Comparison of ENCODE assay signal across 8 mouse cellular contexts in the genomic region with DNA sequence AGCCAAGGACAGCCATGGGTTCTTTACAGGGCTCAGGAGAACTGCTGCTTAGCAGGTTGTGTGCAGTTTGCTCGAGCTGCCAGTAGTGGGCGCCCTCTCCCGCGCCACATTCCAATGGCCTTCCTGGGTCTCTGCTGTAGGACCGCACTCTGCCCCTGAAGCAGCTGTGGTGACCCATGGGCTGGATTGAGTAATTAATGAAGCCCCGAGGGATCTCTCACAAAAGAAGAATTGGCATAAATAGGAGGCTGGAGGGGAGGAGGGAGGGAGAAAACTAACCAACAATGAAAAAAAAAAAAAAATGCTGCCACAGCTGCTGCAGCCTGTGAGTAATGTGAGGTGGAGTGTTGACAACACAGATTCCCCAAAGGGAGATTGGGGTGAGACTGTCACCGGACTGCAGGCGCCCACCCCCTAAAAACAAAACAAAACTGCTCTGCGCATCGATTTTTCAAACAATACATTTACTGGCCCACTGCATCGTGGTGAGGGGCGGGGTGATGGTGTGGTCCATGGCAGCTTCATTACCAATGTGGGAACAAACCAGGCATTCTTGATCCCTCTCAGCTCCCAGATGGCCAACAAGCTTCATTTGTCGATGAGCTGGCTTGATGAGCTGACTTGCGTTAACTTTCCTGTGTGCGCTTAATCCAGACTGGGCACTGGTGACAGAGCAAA. TPM values are rescaled to one million over a fixed set of nuclear protein-coding genes. Genes with fewer than 3 reads are reported as not detected.
DNase-seq lines count a peak whose midpoint lies in the region; ATAC-seq and TF ChIP-seq lines count a peak whose summit lies in the region.

No protein-coding gene starts in this region.

- no peaks in the 10 kb centered on the region for H3K79me2 ChIP-seq in heart, adult 2 months (replicated peaks; ENCODE audit: control insufficient read depth, insufficient read depth, low read length)

- intact Hi-C loops in heart, adult 2 months (cut with DNase I), result no loop called here

- H3K27ac ChIP-seq in heart, adult 2 months, result no peak overlapping the region
- H3K27ac ChIP-seq in heart, embryonic 10.5 days, result no peak overlapping the region
- H3K27ac ChIP-seq in ES-E14 (ENCODE audit: insufficient read depth, low read depth, low read length, poor library complexity, severe bottlenecking), result no peak overlapping the region
- H3K27ac ChIP-seq in limb, embryonic 11.5 days (replicated peaks; ENCODE audit: low read depth, low read length), result no peak overlapping the region
- H3K27ac ChIP-seq in neural tube, embryonic 11.5 days (ENCODE audit: low read depth, low read length), result no peak overlapping the region

- no peaks in the 10 kb centered on the region for H3K36me3 ChIP-seq in heart, adult 2 months (ENCODE audit: control insufficient read depth, insufficient read depth, low read length)
- H3K36me3 ChIP-seq in heart, embryonic 10.5 days, result no peaks in the 10 kb centered on the region
- no peaks in the 10 kb centered on the region for H3K36me3 ChIP-seq in ES-E14 (ENCODE audit: control insufficient read depth, insufficient read depth, low read length, poor library complexity, severe bottlenecking)
- H3K36me3 ChIP-seq in limb, embryonic 11.5 days (ENCODE audit: control insufficient read depth, insufficient read depth, low read length), result no peaks in the 10 kb centered on the region
- no peaks in the 10 kb centered on the region for H3K36me3 ChIP-seq in neural tube, embryonic 11.5 days (ENCODE audit: control insufficient read depth, insufficient read depth, low read length)

- peak; percentile 49 to 62 for DNase-seq in heart, adult 2 months
- no peak for DNase-seq in heart, embryonic 10.5 days (ENCODE audit: low spot score)
- DNase-seq in ES-E14 (ENCODE audit: low read depth, low spot score), result peak; percentile 47
- peak; percentile 42 to 48 for DNase-seq in gastrocnemius, postnatal 4 days (ENCODE audit: low spot score in 2 of 2)
- peak; percentile 62 for DNase-seq in limb, embryonic 11.5 days (ENCODE audit: low spot score)
- peak; percentile 76 for DNase-seq in neural tube, embryonic 11.5 days (ENCODE audit: low spot score)
- no peak for DNase-seq in yolk sac, embryonic 10.5 days (ENCODE audit: low spot score)

- H3K4me2 ChIP-seq in limb, embryonic 11.5 days (ENCODE audit: low read depth, severe bottlenecking), result no peak overlapping the region
- peak overlapping the region; percentile 14; the same call in 1 of the 2 replicates for H3K4me2 ChIP-seq in neural tube, embryonic 11.5 days (ENCODE audit: low read depth)

- in situ Hi-C loops in ES-E14 (cut with MboI; ENCODE audit: low sequenced_read_pairs in 2 of 2, unreplicated experiment in 2 of 2), result no loop called here

- 42% methylated on average over 15 of the region's 15 CpGs for WGBS in heart, adult 2 months
- 51% methylated on average over 15 of the region's 15 CpGs for WGBS in heart, embryonic 10.5 days
- WGBS in limb, embryonic 11.5 days, result 54% methylated on average over 15 of the region's 15 CpGs
- WGBS in neural tube, embryonic 11.5 days, result 40% methylated on average over 15 of the region's 15 CpGs

- H3K4me3 ChIP-seq in heart, adult 2 months, result no peak overlapping the region
- no peak overlapping the region for H3K4me3 ChIP-seq in heart, embryonic 10.5 days
- H3K4me3 ChIP-seq in ES-E14 (ENCODE audit: insufficient read depth in 1 of 2, low read depth in 1 of 2, low read length in 2 of 2, poor library complexity in 1 of 2, severe bottlenecking in 1 of 2), result peak overlapping the region in 1 of 2 experiments; percentile 9; a peak in 2 of 4 replicates
- no peak overlapping the region for H3K4me3 ChIP-seq in limb, embryonic 11.5 days (ENCODE audit: low read depth, low read length)
- H3K4me3 ChIP-seq in neural tube, embryonic 11.5 days (ENCODE audit: low read depth, low read length), result no peak overlapping the region

- peak; percentile 74 for TF ChIP-seq CTCF in heart, adult 2 months (IDR thresholded peaks at IDR 0.05)

- TF ChIP-seq EP300 in heart, adult 2 months (IDR thresholded peaks at IDR 0.05; ENCODE audit: insufficient read depth, low read depth, low read length), result no peak

- H3K9me3 ChIP-seq in heart, embryonic 10.5 days, result no peaks in the 10 kb centered on the region
- H3K9me3 ChIP-seq in ES-E14 (ENCODE audit: control insufficient read depth, insufficient read depth, low read depth, low read length), result no peaks in the 10 kb centered on the region
- H3K9me3 ChIP-seq in limb, embryonic 11.5 days (ENCODE audit: control insufficient read depth, low read length), result no peaks in the 10 kb centered on the region
- no peaks in the 10 kb centered on the region for H3K9me3 ChIP-seq in neural tube, embryonic 11.5 days (ENCODE audit: control insufficient read depth, low read length)

- no peak for TF ChIP-seq POLR2A in heart, adult 2 months (IDR thresholded peaks at IDR 0.05; ENCODE audit: insufficient read depth, low read depth, low read length)

- H3K27me3 ChIP-seq in heart, adult 2 months (ENCODE audit: control insufficient read depth, insufficient read depth, low read length), result no peaks in the 10 kb centered on the region
- H3K27me3 ChIP-seq in heart, embryonic 10.5 days (ENCODE audit: insufficient read depth, poor library complexity, severe bottlenecking), result no peaks in the 10 kb centered on the region
- H3K27me3 ChIP-seq in limb, embryonic 11.5 days (ENCODE audit: control insufficient read depth, insufficient read depth, low read length), result no peaks in the 10 kb centered on the region
- H3K27me3 ChIP-seq in neural tube, embryonic 11.5 days (ENCODE audit: control insufficient read depth, insufficient read depth, low read length), result no peaks in the 10 kb centered on the region

- no peak overlapping the region for H3K9ac ChIP-seq in heart, adult 2 months (ENCODE audit: low read depth, low read length)
- H3K9ac ChIP-seq in ES-E14 (ENCODE audit: insufficient read depth, low read depth, low read length, poor library complexity, severe bottlenecking), result no peak overlapping the region
- no peak overlapping the region for H3K9ac ChIP-seq in limb, embryonic 11.5 days (ENCODE audit: low read length)
- H3K9ac ChIP-seq in neural tube, embryonic 11.5 days (ENCODE audit: low read length), result no peak overlapping the region

- no peaks in the 10 kb centered on the region for H3K4me1 ChIP-seq in heart, adult 2 months (ENCODE audit: control insufficient read depth, insufficient read depth, low read length)
- H3K4me1 ChIP-seq in heart, embryonic 10.5 days, result no peaks in the 10 kb centered on the region
- 0 out of 4 replicates have a peak, but pooled peaks cover 0 to 2% of the 10 kb centered on the region in 2 experiments for H3K4me1 ChIP-seq in ES-E14 (ENCODE audit: control insufficient read depth in 2 of 2, insufficient read depth in 2 of 2, low read length in 2 of 2, poor library complexity in 1 of 2)
- no peaks in the 10 kb centered on the region for H3K4me1 ChIP-seq in limb, embryonic 11.5 days (ENCODE audit: control insufficient read depth, insufficient read depth, low read length)
- H3K4me1 ChIP-seq in neural tube, embryonic 11.5 days (ENCODE audit: control insufficient read depth, insufficient read depth, low read length), result no peaks in the 10 kb centered on the region

- peak; percentile 79 for ATAC-seq in common myeloid progenitor, adult 5-6 weeks (replicated peaks; ENCODE audit: low read depth, poor library complexity, severe bottlenecking)
- no peak for ATAC-seq in limb, embryonic 11.5 days (ENCODE audit: insufficient number of reproducible peaks, low FRiP score, low TSS enrichment, low read depth)
- peak; percentile 73 for ATAC-seq in neural tube, embryonic 11.5 days (ENCODE audit: insufficient read depth, low FRiP score, low TSS enrichment)

TF ChIP-seq in ES-E14, 5 proteins besides CTCF, POLR2A, EP300 and RAD21:
- TF ChIP-seq CHD2 (IDR thresholded peaks at IDR 0.05; ENCODE audit: low read depth, low read length) (no peak), ZNF384 (IDR thresholded peaks at IDR 0.05; ENCODE audit: low read depth, low read length) (peak; percentile 78; the same call in 1 of the 2 replicates), HCFC1 (IDR thresholded peaks at IDR 0.05; ENCODE audit: borderline replicate concordance, insufficient read depth, low read length) (no peak), ZC3H11A (IDR thresholded peaks at IDR 0.05; ENCODE audit: borderline replicate concordance, low read depth, low read length) (0 out of 2 replicates have a peak, but pooled peaks have one; percentile 44), MAFK (IDR thresholded peaks at IDR 0.05; ENCODE audit: insufficient read depth, low read depth, low read length) (no peak)

RNA-seq across cellular contexts. Expression of a gene that starts 25.8 kb away (rescaled TPM):
- total RNA-seq in heart, adult 2 months (2021), result 10 to 100 TPM; 65.7 to 80.3 TPM
- 86.0 and 106 TPM in 2 replicates for polyA plus RNA-seq in heart, adult 2 months (2012; rRNA removed)
- 36.8 and 44.2 TPM in 2 replicates for polyA plus RNA-seq in heart, embryonic 10.5 days (2016; fragmentation: Nextera tagmentation; extraction: Ambion mirVana)
- total RNA-seq in ES-E14 (2012; rRNA removed), result 30.6 and 34.7 TPM in 2 replicates
- total RNA-seq in common myeloid progenitor, adult 5-6 weeks (2017), result 53.1 and 54.6 TPM in 2 replicates
- 10 to 100 TPM; 37.1 to 46.5 TPM for total RNA-seq in gastrocnemius, postnatal 4 days (2021)
- polyA plus RNA-seq in limb, embryonic 11.5 days (2014; fragmentation: Nextera tagmentation; extraction: Ambion mirVana), result 65.1 and 70.4 TPM in 2 replicates
- 44.7 and 46.9 TPM in 2 replicates for polyA plus RNA-seq in neural tube, embryonic 11.5 days (2014; fragmentation: Nextera tagmentation; extraction: Ambion mirVana)

RNA-seq across cellular contexts. Expression of a gene that starts 46.8 kb away (rescaled TPM):
- not detected for total RNA-seq in heart, adult 2 months (2021)
- 0.10 and 0.26 TPM in 2 replicates for polyA plus RNA-seq in heart, adult 2 months (2012; rRNA removed)
- polyA plus RNA-seq in heart, embryonic 10.5 days (2016; fragmentation: Nextera tagmentation; extraction: Ambion mirVana), result 0.09 TPM in 1 of 2 replicates, not detected in the other
- 0.13 and 0.21 TPM in 2 replicates for total RNA-seq in ES-E14 (2012; rRNA removed)
- total RNA-seq in common myeloid progenitor, adult 5-6 weeks (2017), result not detected in 2 replicates
- total RNA-seq in gastrocnemius, postnatal 4 days (2021), result not detected
- polyA plus RNA-seq in limb, embryonic 11.5 days (2014; fragmentation: Nextera tagmentation; extraction: Ambion mirVana), result not detected in 2 replicates
- polyA plus RNA-seq in neural tube, embryonic 11.5 days (2014; fragmentation: Nextera tagmentation; extraction: Ambion mirVana), result 0.19 and 0.20 TPM in 2 replicates

Comparison
In these comparisons a context has a peak if more than half of its experiments do, and no peak if none do; other contexts are left out.
1. DNase-seq: peak in heart, adult 2 months (2 of 2), ES-E14 (single experiment), gastrocnemius, postnatal 4 days (2 of 2), limb, embryonic 11.5 days (single experiment) and neural tube, embryonic 11.5 days (single experiment); none in heart, embryonic 10.5 days (single experiment) and yolk sac, embryonic 10.5 days (single experiment).